ENCODE assay signal across 27 mouse cellular contexts in the genomic region with DNA sequence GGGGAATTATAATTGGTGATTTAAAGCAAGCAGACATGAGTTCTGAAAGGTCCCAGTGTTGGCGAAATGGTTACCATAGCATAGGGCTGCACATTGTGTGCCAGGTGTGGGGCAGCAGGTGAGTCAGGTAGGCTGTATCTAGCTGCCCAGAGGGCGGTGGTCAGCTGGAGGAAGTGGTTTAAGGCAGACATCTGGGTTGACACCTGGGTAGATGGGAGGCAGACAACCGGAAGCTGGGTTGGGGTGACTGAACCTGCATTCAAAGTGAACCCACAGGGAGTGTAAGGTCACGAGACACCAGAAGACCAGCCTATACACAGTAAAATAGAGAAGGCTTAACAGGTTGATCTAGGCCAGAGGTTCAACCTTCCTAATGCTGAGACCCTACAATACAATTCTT. TPM values are rescaled to one million over a fixed set of nuclear protein-coding genes. Genes with fewer than 3 reads are reported as not detected.
A peak's percentile ranks its signal among the peaks of the same experiment; 100 is the strongest.
DNase-seq lines count a peak whose midpoint lies in the region; TF ChIP-seq lines count a peak whose summit lies in the region.
"Had no signal": no experiment of that assay in that cellular context is flagged by ENCODE, and none has a peak within 500 bp of the region (broad histone marks: within the 10 kb centered on the region; RNA-seq: fewer than 3 reads in every experiment).

No protein-coding gene starts in this region.

- 0 out of 2 replicates have a peak overlapping the region, but pooled peaks have one; percentile 24 for H3K27ac ChIP-seq in thymus, adult 2 months (ENCODE audit: control insufficient read depth, insufficient read depth, low read length)
- H3K27ac ChIP-seq: embryonic facial prominence, embryonic 12.5 days; forebrain, embryonic 12.5 days; hindbrain, embryonic 15.5 days; intestine, embryonic 15.5 days; left cerebral cortex, adult 2 months; liver, embryonic 13.5 days had no signal

- no peak for TF ChIP-seq POLR2A in thymus, adult 2 months (IDR thresholded peaks at IDR 0.05; ENCODE audit: control insufficient read depth, extremely low read depth, insufficient read depth, low read length, poor library complexity)

- peak; percentile 35 for DNase-seq in CD4-positive helper T cell, adult 2 months (ENCODE audit: low read depth, low spot score)
- DNase-seq in induced T-regulatory cell, adult 2 months (ENCODE audit: low read depth), result peak; percentile 53
- DNase-seq in thymus, adult 2 months, result peak; percentile 37
- DNase-seq in thymus, postnatal 4 days, result peak; percentile 37
- DNase-seq in layer of hippocampus, adult 8-10 months (ENCODE audit: low spot score in 2 of 2), result no peak
- no peak for DNase-seq in frontal cortex, postnatal 25 days (ENCODE audit: low spot score in 2 of 2)
- no peak for DNase-seq in Muller cell, postnatal 12 days (ENCODE audit: inconsistent ontology term)
- DNase-seq: adrenal gland, postnatal 10 days; cerebellum, adult 2 months; cerebellum, postnatal 25 days; gastrocnemius, postnatal 10 days; heart, adult 11 months; kidney, adult 9 months; kidney, postnatal 14 days; layer of hippocampus, adult 9-11 months; liver, embryonic 13.5 days; lung, adult 2 months; lung, postnatal 14 days; midbrain, embryonic 14.5 days had no signal

- no peak for TF ChIP-seq CTCF in thymus, adult 2 months (IDR thresholded peaks at IDR 0.05; ENCODE audit: borderline replicate concordance, control insufficient read depth, extremely low read depth, insufficient read depth, low read length, poor library complexity)

- H3K36me3 ChIP-seq in thymus, adult 2 months (ENCODE audit: control insufficient read depth, insufficient read depth, low read length), result no peaks in the 10 kb centered on the region
- H3K36me3 ChIP-seq: embryonic facial prominence, embryonic 12.5 days; forebrain, embryonic 12.5 days; hindbrain, embryonic 15.5 days; liver, embryonic 13.5 days had no signal

- WGBS in thymus, adult 2 months, result 28% methylated on average over 4 of the region's 4 CpGs

- no peak overlapping the region for H3K4me3 ChIP-seq in thymus, adult 2 months (ENCODE audit: control insufficient read depth, insufficient read depth, low read length)
- H3K4me3 ChIP-seq: embryonic facial prominence, embryonic 12.5 days; erythroblast, embryonic 14.5 days; forebrain, embryonic 12.5 days; hindbrain, embryonic 15.5 days; intestine, embryonic 15.5 days; left cerebral cortex, adult 2 months; liver, embryonic 13.5 days; megakaryocyte, embryonic 14.5 days had no signal

- H3K27me3 ChIP-seq in thymus, adult 2 months (ENCODE audit: control insufficient read depth, insufficient read depth, low read length), result no peaks in the 10 kb centered on the region
- H3K27me3 ChIP-seq: embryonic facial prominence, embryonic 12.5 days; forebrain, embryonic 12.5 days; hindbrain, embryonic 15.5 days; intestine, embryonic 15.5 days; liver, embryonic 13.5 days; Patski had no signal

- H3K4me1 ChIP-seq in thymus, adult 2 months (replicated peaks; ENCODE audit: control insufficient read depth, insufficient read depth, low read length), result peaks cover 6% of the 10 kb centered on the region

RNA-seq across cellular contexts. Expression of gene Pde9a, which starts 54.0 kb away (rescaled TPM):
- polyA plus RNA-seq in thymus, adult 2 months (2012; rRNA removed), result 4.6 and 4.9 TPM in 2 replicates
- total RNA-seq in layer of hippocampus, adult 8-10 months (2022), result 10 to 100 TPM; 22.5 to 35.1 (median 28.4) TPM
- polyA plus RNA-seq: erythroblast, embryonic 14.5 days; Patski had no signal

Comparison
In these comparisons a context has a peak if more than half of its experiments do, and no peak if none do; other contexts are left out.
1. DNase-seq: peak in CD4-positive helper T cell, adult 2 months (single experiment), induced T-regulatory cell, adult 2 months (single experiment), thymus, adult 2 months (single experiment) and thymus, postnatal 4 days (single experiment); none in layer of hippocampus, adult 8-10 months (0 of 2), frontal cortex, postnatal 25 days (0 of 2) and Muller cell, postnatal 12 days (single experiment).